Mouse (Mus musculus): ENCODE results near the gene Erc2. TPM values are rescaled to one million over a fixed set of nuclear protein-coding genes. Genes with fewer than 3 reads are reported as not detected.
A peak's percentile ranks its signal among the peaks of the same experiment; 100 is the strongest.

The Erc2 gene
- polyA plus RNA-seq, 1 experiment from 2014 or later = 13.1 TPM

GRCm38 (mm10) chr14:28475421-28475820 lies 853.2 kb downstream of the Erc2 start:
- H3K27ac ChIP-seq (ENCODE audit: low read depth, low read length) = no peak overlapping the region

GRCm38 (mm10) chr14:28476746-28477145 lies 854.5 kb downstream of the Erc2 start:
- H3K4me3 ChIP-seq (ENCODE audit: low read depth, low read length) = no peak overlapping the region
- ATAC-seq (ENCODE audit: insufficient read depth, low FRiP score, low TSS enrichment) = no peak
- H3K4me1 ChIP-seq (ENCODE audit: control insufficient read depth, insufficient read depth, low read length) = no peaks in the 10 kb centered on the region
- no peaks in the 10 kb centered on the region for H3K27me3 ChIP-seq (ENCODE audit: control insufficient read depth, insufficient read depth, low read length)
- no peaks in the 10 kb centered on the region for H3K9me3 ChIP-seq (ENCODE audit: control insufficient read depth, low read length)
- H3K36me3 ChIP-seq (ENCODE audit: control insufficient read depth, insufficient read depth, low read length) = no peaks in the 10 kb centered on the region
- no peak for DNase-seq (ENCODE audit: low spot score)
- H3K4me2 ChIP-seq (ENCODE audit: low read depth) = no peak overlapping the region
- WGBS = 66% methylated on average over 3 of the region's 3 CpGs
- H3K9ac ChIP-seq (ENCODE audit: low read length) = no peak overlapping the region
- no peak overlapping the region for H3K27ac ChIP-seq (ENCODE audit: low read depth, low read length)

More at GRCm38 (mm10) chr14:28475421-28475820, 853.2 kb downstream of the Erc2 start:
- H3K4me2 ChIP-seq (ENCODE audit: low read depth) = peak overlapping the region; percentile 19
- H3K9ac ChIP-seq (ENCODE audit: low read length) = no peak overlapping the region
- DNase-seq (ENCODE audit: low spot score) = no peak
- no peaks in the 10 kb centered on the region for H3K27me3 ChIP-seq (ENCODE audit: control insufficient read depth, insufficient read depth, low read length)
- H3K9me3 ChIP-seq (ENCODE audit: control insufficient read depth, low read length) = no peaks in the 10 kb centered on the region
- no peaks in the 10 kb centered on the region for H3K4me1 ChIP-seq (ENCODE audit: control insufficient read depth, insufficient read depth, low read length)
- no peak overlapping the region for H3K4me3 ChIP-seq (ENCODE audit: low read depth, low read length)
- H3K36me3 ChIP-seq (ENCODE audit: control insufficient read depth, insufficient read depth, low read length) = no peaks in the 10 kb centered on the region
- WGBS = 19% methylated on average over 7 of the region's 7 CpGs
- 0 out of 2 replicates have a peak, but pooled peaks have one; percentile 38 for ATAC-seq (ENCODE audit: insufficient read depth, low FRiP score, low TSS enrichment)

- DNase-seq (ENCODE audit: low spot score) = no peak
- Histone ChIP-seq H3K36me3 (ENCODE audit: control insufficient read depth, insufficient read depth, low read length) (no peaks in the 10 kb centered on the region), H3K9ac (ENCODE audit: low read length) (no peak overlapping the region), H3K4me3 (ENCODE audit: low read depth, low read length) (no peak overlapping the region), H3K27me3 (ENCODE audit: control insufficient read depth, insufficient read depth, low read length) (no peaks in the 10 kb centered on the region), H3K27ac (ENCODE audit: low read depth, low read length) (no peak overlapping the region), H3K4me1 (ENCODE audit: control insufficient read depth, insufficient read depth, low read length) (no peaks in the 10 kb centered on the region), H3K4me2 (ENCODE audit: low read depth) (no peak overlapping the region), H3K9me3 (ENCODE audit: control insufficient read depth, low read length) (no peaks in the 10 kb centered on the region)
- no peak for ATAC-seq (ENCODE audit: insufficient read depth, low FRiP score, low TSS enrichment)
- WGBS = 100% methylated on average over 1 of the region's 1 CpGs
These were observed 858.6 kb downstream of the Erc2 start for GRCm38 (mm10) chr14:28480866-28481265.

- WGBS = 82% methylated on average over 4 of the region's 4 CpGs
- Histone ChIP-seq H3K36me3 (ENCODE audit: control insufficient read depth, insufficient read depth, low read length) (no peaks in the 10 kb centered on the region), H3K27me3 (ENCODE audit: control insufficient read depth, insufficient read depth, low read length) (no peaks in the 10 kb centered on the region), H3K27ac (ENCODE audit: low read depth, low read length) (no peak overlapping the region), H3K9me3 (ENCODE audit: control insufficient read depth, low read length) (no peaks in the 10 kb centered on the region), H3K4me1 (ENCODE audit: control insufficient read depth, insufficient read depth, low read length) (no peaks in the 10 kb centered on the region), H3K4me3 (ENCODE audit: low read depth, low read length) (no peak overlapping the region), H3K9ac (ENCODE audit: low read length) (no peak overlapping the region), H3K4me2 (ENCODE audit: low read depth) (no peak overlapping the region)
- DNase-seq (ENCODE audit: low spot score) (no peak), ATAC-seq (ENCODE audit: insufficient read depth, low FRiP score, low TSS enrichment) (no peak)
These were observed 871.6 kb downstream of the Erc2 start for GRCm38 (mm10) chr14:28493806-28494205.

- H3K4me2 ChIP-seq (ENCODE audit: low read depth) = no peak overlapping the region
- ATAC-seq (ENCODE audit: insufficient read depth, low FRiP score, low TSS enrichment) = no peak
- H3K36me3 ChIP-seq (ENCODE audit: control insufficient read depth, insufficient read depth, low read length) = no peaks in the 10 kb centered on the region
- H3K4me3 ChIP-seq (ENCODE audit: low read depth, low read length) = no peak overlapping the region
- no peaks in the 10 kb centered on the region for H3K27me3 ChIP-seq (ENCODE audit: control insufficient read depth, insufficient read depth, low read length)
- 90% methylated on average over 5 of the region's 5 CpGs for WGBS
- DNase-seq (ENCODE audit: low spot score) = no peak
- H3K9ac ChIP-seq (ENCODE audit: low read length) = no peak overlapping the region
- no peaks in the 10 kb centered on the region for H3K9me3 ChIP-seq (ENCODE audit: control insufficient read depth, low read length)
- no peaks in the 10 kb centered on the region for H3K4me1 ChIP-seq (ENCODE audit: control insufficient read depth, insufficient read depth, low read length)
- no peak overlapping the region for H3K27ac ChIP-seq (ENCODE audit: low read depth, low read length)
These were observed 872.0 kb downstream of the Erc2 start for GRCm38 (mm10) chr14:28494273-28494672.

- peaks cover 3% of the 10 kb centered on the region; the same call in 1 of the 2 replicates for H3K4me1 ChIP-seq (ENCODE audit: control insufficient read depth, insufficient read depth, low read length)
- H3K4me2 ChIP-seq (ENCODE audit: low read depth) = no peak overlapping the region
- no peaks in the 10 kb centered on the region for H3K9me3 ChIP-seq (ENCODE audit: control insufficient read depth, low read length)
- H3K9ac ChIP-seq (ENCODE audit: low read length) = no peak overlapping the region
- H3K27ac ChIP-seq (ENCODE audit: low read depth, low read length) = no peak overlapping the region
- no peaks in the 10 kb centered on the region for H3K36me3 ChIP-seq (ENCODE audit: control insufficient read depth, insufficient read depth, low read length)
- H3K27me3 ChIP-seq (ENCODE audit: control insufficient read depth, insufficient read depth, low read length) = peaks cover 17% of the 10 kb centered on the region
- WGBS = 25% methylated on average over 12 of the region's 12 CpGs
- no peak for DNase-seq (ENCODE audit: low spot score)
- no peak for ATAC-seq (ENCODE audit: insufficient read depth, low FRiP score, low TSS enrichment)
- no peak overlapping the region for H3K4me3 ChIP-seq (ENCODE audit: low read depth, low read length)
These were observed 879.1 kb downstream of the Erc2 start for GRCm38 (mm10) chr14:28501216-28501878.

- 91% methylated on average over 2 of the region's 2 CpGs for WGBS
- H3K36me3 ChIP-seq (ENCODE audit: control insufficient read depth, insufficient read depth, low read length) = no peaks in the 10 kb centered on the region
- no peak overlapping the region for H3K4me2 ChIP-seq (ENCODE audit: low read depth)
- H3K9me3 ChIP-seq (ENCODE audit: control insufficient read depth, low read length) = no peaks in the 10 kb centered on the region
- H3K4me1 ChIP-seq (ENCODE audit: control insufficient read depth, insufficient read depth, low read length) = peaks cover 6% of the 10 kb centered on the region; the same call in 1 of the 2 replicates
- H3K27me3 ChIP-seq (ENCODE audit: control insufficient read depth, insufficient read depth, low read length) = peaks cover 27% of the 10 kb centered on the region
- DNase-seq (ENCODE audit: low spot score) (no peak), ATAC-seq (ENCODE audit: insufficient read depth, low FRiP score, low TSS enrichment) (no peak)
- no peak overlapping the region for H3K27ac ChIP-seq (ENCODE audit: low read depth, low read length)
- H3K4me3 ChIP-seq (ENCODE audit: low read depth, low read length) = no peak overlapping the region
- H3K9ac ChIP-seq (ENCODE audit: low read length) = no peak overlapping the region
These were observed 881.0 kb downstream of the Erc2 start for GRCm38 (mm10) chr14:28503276-28503675.

- DNase-seq (ENCODE audit: low spot score) (peak; percentile 79), ATAC-seq (ENCODE audit: insufficient read depth, low FRiP score, low TSS enrichment) (peak; percentile 49; the same call in 1 of the 2 replicates)
- Histone ChIP-seq H3K27me3 (ENCODE audit: control insufficient read depth, insufficient read depth, low read length) (peaks cover 32% of the 10 kb centered on the region), H3K9me3 (ENCODE audit: control insufficient read depth, low read length) (no peaks in the 10 kb centered on the region), H3K4me2 (ENCODE audit: low read depth) (peak within 1 kb of the TSS; percentile 87), H3K36me3 (ENCODE audit: control insufficient read depth, insufficient read depth, low read length) (no peaks in the 10 kb centered on the region), H3K9ac (ENCODE audit: low read length) (peak within 1 kb of the TSS; percentile 75), H3K4me3 (ENCODE audit: low read depth, low read length) (peak within 1 kb of the TSS; percentile 61), H3K27ac (ENCODE audit: low read depth, low read length) (peak within 1 kb of the TSS; percentile 49), H3K4me1 (ENCODE audit: control insufficient read depth, insufficient read depth, low read length) (peaks cover 6% of the 10 kb centered on the region; the same call in 1 of the 2 replicates)
- 2% methylated on average over 53 of the region's 53 CpGs for WGBS
These were observed 882.1 kb downstream of the Erc2 start, which contains the start of gene Wnt5a for GRCm38 (mm10) chr14:28504101-28505050. Gene Wnt5a, plus strand, starts transcription at chr14:28504750.
